Mouse (Mus musculus) myocyte (in vitro differentiated cells): Measurements from ENCODE around the gene Hnrnpa3.

ENCODE experiments used
- CEBPB ChIP-seq: IDR thresholded peaks from 2 replicates; pipeline ENCODE4 v1.6.1; 2011; ENCODE audit warnings: mild to moderate bottlenecking, moderate library complexity; ENCODE audit not compliant: poor library complexity, insufficient read depth, severe bottlenecking
- MAX ChIP-seq: IDR thresholded peaks from one replicate; pipeline ENCODE4 v1.6.1; 2011; ENCODE audit warnings: low read depth, mild to moderate bottlenecking, control low read depth
- POLR2A ChIP-seq: IDR thresholded peaks from one replicate; pipeline ENCODE4 v1.6.1; 2011; ENCODE audit warnings: low read depth, mild to moderate bottlenecking, control low read depth, moderate library complexity; ENCODE audit not compliant: insufficient read length
- REST ChIP-seq: IDR thresholded peaks from one replicate; pipeline ENCODE4 v1.6.1; 2011; ENCODE audit warnings: mild to moderate bottlenecking, control low read depth, moderate library complexity; ENCODE audit not compliant: insufficient read depth, insufficient read length
- SRF ChIP-seq: IDR thresholded peaks from one replicate; pipeline ENCODE4 v1.6.1; 2011; ENCODE audit warnings: low read depth; ENCODE audit not compliant: control insufficient read depth, insufficient read length
- TCF12 ChIP-seq: IDR thresholded peaks from one replicate; pipeline ENCODE4 v1.6.1; 2011; ENCODE audit warnings: mild to moderate bottlenecking, control low read depth; ENCODE audit not compliant: poor library complexity, insufficient read depth, severe bottlenecking
- TCF3 ChIP-seq: IDR thresholded peaks from one replicate; pipeline ENCODE4 v1.6.1; 2011; ENCODE audit warnings: low read depth, control low read depth; ENCODE audit not compliant: insufficient read length
- USF1 ChIP-seq: IDR thresholded peaks from one replicate; pipeline ENCODE4 v1.6.1; 2011; ENCODE audit warnings: low read depth, mild to moderate bottlenecking, control low read depth, moderate library complexity

DNA sequence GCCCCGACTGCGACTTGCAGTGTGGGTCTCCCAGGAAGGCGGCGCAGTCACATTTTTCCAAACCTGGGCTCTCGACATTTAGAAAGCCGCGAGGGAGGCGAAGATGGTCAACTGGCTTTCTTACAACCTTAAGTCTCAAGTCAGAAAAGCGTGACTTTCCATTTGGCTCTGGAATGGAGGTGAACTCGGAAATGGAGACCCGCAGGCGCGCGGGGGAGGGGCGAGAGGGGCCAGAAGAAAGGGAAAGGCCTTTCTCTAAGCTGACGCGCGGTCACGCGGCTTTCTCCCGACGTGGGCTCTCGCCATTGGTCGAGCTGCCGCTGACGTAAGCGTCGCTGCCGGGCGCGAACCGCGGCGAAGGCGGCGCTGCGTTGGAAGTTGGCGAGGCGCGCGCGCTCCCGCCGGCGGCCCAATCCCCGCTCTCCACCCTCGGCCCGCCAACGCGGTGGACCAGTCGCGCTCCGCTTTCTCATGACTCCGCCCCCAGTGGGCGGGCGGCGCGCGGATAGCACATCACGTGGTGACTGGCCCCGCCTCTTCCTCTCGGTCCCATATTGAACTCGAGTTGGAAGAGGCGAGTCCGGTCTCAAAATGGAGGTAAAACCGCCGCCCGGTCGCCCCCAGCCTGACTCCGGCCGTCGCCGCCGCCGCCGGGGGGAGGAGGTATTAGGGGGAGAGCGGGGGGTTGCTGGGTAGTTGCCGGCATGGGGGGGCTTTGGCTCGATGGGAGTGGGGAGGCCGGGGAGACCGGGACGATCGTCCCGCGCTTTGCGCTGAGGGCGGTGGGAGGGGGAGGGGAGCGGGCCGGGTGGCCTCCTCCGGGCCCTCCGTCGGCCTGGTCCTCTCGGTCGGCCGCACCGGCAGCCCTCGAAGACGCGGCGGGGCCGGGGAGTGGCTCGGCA, at the start of gene Hnrnpa3:
- no peak for TF ChIP-seq TCF3
- no peak for TF ChIP-seq MAX
- TF ChIP-seq POLR2A: peak; percentile 28
- peak; percentile 86 for TF ChIP-seq USF1
- no peak for TF ChIP-seq CEBPB
- no peak for TF ChIP-seq TCF12
- TF ChIP-seq SRF: peak; percentile 66
- no peak for TF ChIP-seq REST
